Mouse (Mus musculus): ENCODE measurements at regions not wholly inside any gene's neighbourhood (a gene's known extent, or its start where the extent isn't known, plus 50 kb on each side); places are given as distances from the start of the nearest gene placed in this dataset.

- TF ChIP-seq POLR2A (IDR thresholded peaks at IDR 0.05; ENCODE audit: borderline replicate concordance, extremely low read depth, insufficient read depth, insufficient read length, poor library complexity, severe bottlenecking) (no peak), CTCF (IDR thresholded peaks at IDR 0.05; ENCODE audit: borderline replicate concordance, extremely low read depth, insufficient read depth, insufficient read length) (no peak)
Observed at GRCm38 (mm10) chr4:78970751-78971150, 759.0 kb upstream of the Ptprd start.
